Mouse (Mus musculus) ES-Bruce4 (cell line): ENCODE data around the gene Eif6. TPM values are rescaled to one million over a fixed set of nuclear protein-coding genes. Genes with fewer than 3 reads are reported as not detected.

Source experiments
- H3K27ac ChIP-seq: 2 replicates; pipeline ENCODE4 v1.5.1; 2012; ENCODE audit warnings: low read length, inconsistent platforms; ENCODE audit not compliant: insufficient read depth
- H3K27me3 ChIP-seq: 2 replicates; pipeline ENCODE4 v1.6.1; 2012; ENCODE audit warnings: mild to moderate bottlenecking, low read length, inconsistent platforms; ENCODE audit not compliant: control insufficient read depth, poor library complexity, insufficient read depth, severe bottlenecking
- H3K36me3 ChIP-seq: 2 replicates; pipeline ENCODE4 v1.6.1; 2012; ENCODE audit warnings: inconsistent platforms, mild to moderate bottlenecking, low read length, moderate library complexity; ENCODE audit not compliant: control insufficient read depth, poor library complexity, insufficient read depth, severe bottlenecking
- H3K4me1 ChIP-seq: one replicate; pipeline ENCODE4 v1.8.1; 2011; ENCODE audit warnings: low read length; ENCODE audit not compliant: control insufficient read depth, insufficient read depth
- H3K4me3 ChIP-seq: 2 replicates; pipeline ENCODE4 v1.5.1; 2011; ENCODE audit warnings: low read depth, mild to moderate bottlenecking, low read length
- H3K9ac ChIP-seq: 2 replicates; pipeline ENCODE4 v1.6.1; 2012; ENCODE audit warnings: low read depth, mild to moderate bottlenecking, inconsistent platforms; ENCODE audit not compliant: poor library complexity, severe bottlenecking
- H3K9me3 ChIP-seq: replicated peaks from 2 replicates; pipeline ENCODE4 v1.6.1; 2012; ENCODE audit warnings: mild to moderate bottlenecking, low read length, inconsistent platforms; ENCODE audit not compliant: control insufficient read depth, poor library complexity, insufficient read depth, severe bottlenecking
- CTCF ChIP-seq: IDR thresholded peaks from one replicate; pipeline ENCODE4 v1.8.1; 2011; ENCODE audit warnings: low read depth, low read length
- EP300 ChIP-seq: IDR thresholded peaks from 2 replicates; pipeline ENCODE4 v1.6.1; 2011; ENCODE audit warnings: low read depth, low read length; ENCODE audit not compliant: insufficient read depth
- POLR2A ChIP-seq: IDR thresholded peaks from one replicate; pipeline ENCODE4 v1.8.1; 2011; ENCODE audit warnings: low read length; ENCODE audit not compliant: insufficient read depth
- polyA plus RNA-seq: library from polyadenylated mRNA; stranded (reverse); fragments of >200 nt; gene quantifications from 2 replicates; pipeline ENCODE4 v1.2.4, GENCODE M21; 2011; ENCODE audit warnings: low read depth; ENCODE audit not compliant: missing spikeins, insufficient read depth, insufficient read length

Gene Eif6
- polyA plus RNA-seq, 1 experiment, result 92.4 TPM

DNA sequence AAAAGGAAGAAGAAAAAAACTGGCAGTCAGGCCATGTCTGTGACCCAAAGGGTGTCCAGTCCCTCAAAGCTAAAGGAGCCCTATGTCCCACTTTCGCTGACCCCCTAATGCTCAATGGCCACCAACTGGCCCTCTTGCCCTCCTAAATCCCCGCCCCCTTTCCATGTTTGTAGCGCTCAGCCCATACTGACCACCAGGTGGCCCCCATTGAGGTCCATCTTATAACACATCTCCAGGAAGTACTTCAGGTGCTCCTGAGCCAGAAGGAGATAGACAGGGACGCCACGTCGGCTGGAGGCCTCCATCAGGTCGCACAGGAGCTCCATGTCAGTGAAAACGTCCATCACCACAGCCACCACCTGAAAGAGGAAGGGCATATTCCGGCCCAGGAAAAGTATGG, 4.6 kb upstream of the Eif6 start:
- H3K9me3 ChIP-seq, result no peaks in the 10 kb centered on the region
- H3K36me3 ChIP-seq, result no peaks in the 10 kb centered on the region
- no peaks in the 10 kb centered on the region for H3K4me1 ChIP-seq
- no peak overlapping the region for H3K27ac ChIP-seq
- peak; percentile 28 for TF ChIP-seq CTCF
- TF ChIP-seq POLR2A, result no peak
- no peak overlapping the region for H3K4me3 ChIP-seq
- H3K9ac ChIP-seq, result no peak overlapping the region
- H3K27me3 ChIP-seq, result no peaks in the 10 kb centered on the region

DNA sequence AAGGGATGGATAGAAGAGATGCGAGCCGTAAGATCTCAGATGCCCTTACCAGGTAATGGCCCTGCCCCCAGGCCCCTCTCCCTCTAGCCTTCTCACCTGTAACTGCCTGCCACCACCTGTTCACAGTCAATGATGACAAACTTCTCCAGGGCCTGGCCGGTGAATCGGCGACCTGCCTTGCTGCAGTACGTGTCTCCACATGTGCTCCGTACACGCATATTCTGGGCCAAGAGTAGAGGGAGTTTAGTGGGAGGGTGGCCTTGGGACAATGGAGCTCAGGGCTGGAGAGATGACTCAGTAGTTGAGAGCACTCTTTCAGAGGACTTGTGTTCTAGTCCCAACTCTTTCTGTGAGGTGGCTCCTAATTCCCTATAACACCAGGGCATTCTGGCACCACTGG, 4.1 kb upstream of the Eif6 start:
- Histone ChIP-seq H3K27me3 (no peaks in the 10 kb centered on the region), H3K36me3 (no peaks in the 10 kb centered on the region), H3K27ac (no peak overlapping the region)

DNA sequence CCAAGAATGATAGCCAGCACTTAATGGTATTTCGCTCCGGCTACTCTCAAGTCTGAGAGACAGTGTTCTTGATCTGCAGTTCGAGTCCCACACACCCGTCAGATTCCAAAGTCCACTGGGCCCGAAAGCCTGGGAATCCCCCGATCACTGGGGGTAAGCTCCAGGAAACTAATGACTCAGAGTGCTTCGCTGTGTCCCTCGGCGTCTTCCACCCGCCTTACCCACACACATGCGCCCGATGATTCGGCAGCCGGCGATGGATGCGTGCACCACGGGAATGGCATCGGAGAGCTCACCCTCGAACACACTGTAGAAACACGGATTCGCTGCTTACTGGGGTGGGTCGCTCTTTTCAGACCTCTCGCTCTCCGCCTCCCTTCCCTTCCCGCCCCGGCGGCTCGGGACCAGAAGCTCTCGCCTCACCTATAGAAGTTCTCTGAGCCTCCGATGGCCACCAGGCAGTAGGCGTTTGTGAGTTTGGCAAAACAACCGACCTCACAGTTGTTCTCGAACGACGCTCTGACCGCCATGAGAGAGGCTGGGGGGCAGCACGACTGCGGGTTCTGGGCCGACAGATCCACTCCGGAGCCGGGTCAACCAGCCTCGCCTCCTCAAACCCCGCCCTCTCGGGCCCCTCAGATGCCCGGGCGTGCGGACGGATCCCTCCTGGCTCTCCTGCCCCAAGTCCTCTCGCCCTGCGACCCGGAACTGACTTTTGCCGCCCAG, 658 bp downstream of the Eif6 start:
- H3K9ac ChIP-seq, result peak overlapping the region; percentile 96
- H3K36me3 ChIP-seq, result peaks cover 20% of the 10 kb centered on the region
- peak overlapping the region; percentile 97 for H3K4me3 ChIP-seq
- H3K4me1 ChIP-seq, result no peaks in the 10 kb centered on the region
- no peaks in the 10 kb centered on the region for H3K9me3 ChIP-seq
- H3K27me3 ChIP-seq, result no peaks in the 10 kb centered on the region
- H3K27ac ChIP-seq, result peak overlapping the region; percentile 68
- no peak for TF ChIP-seq EP300
- no peak for TF ChIP-seq CTCF
- no peak for TF ChIP-seq POLR2A

More for the DNA sequence above, 4.1 kb upstream of the Eif6 start:
- Histone ChIP-seq H3K4me1 (no peaks in the 10 kb centered on the region), H3K9ac (no peak overlapping the region), H3K9me3 (no peaks in the 10 kb centered on the region), H3K4me3 (no peak overlapping the region)
- no peak for TF ChIP-seq CTCF
- no peak for TF ChIP-seq EP300
- no peak for TF ChIP-seq POLR2A

DNA sequence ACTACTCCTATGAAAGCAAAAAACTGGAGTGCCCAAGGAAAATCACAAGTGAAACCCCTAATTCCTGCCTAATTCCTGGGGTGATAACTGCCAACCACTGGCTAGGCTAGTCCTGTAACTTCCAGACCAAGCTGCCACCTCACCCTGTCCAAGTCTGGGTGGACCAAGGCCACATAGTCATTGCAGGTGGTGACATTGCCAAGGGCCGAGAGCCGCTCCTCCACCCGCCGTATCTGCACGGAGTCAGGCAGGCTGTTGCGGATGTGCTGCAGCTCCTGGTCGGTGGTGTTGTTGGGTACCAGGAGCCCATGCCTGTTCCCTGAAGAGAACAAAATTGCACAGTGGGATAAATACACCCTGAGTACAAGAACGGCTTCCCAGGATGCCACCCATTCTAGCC, 3.0 kb downstream of the Eif6 start:
- TF ChIP-seq CTCF (no peak), EP300 (no peak), POLR2A (no peak)
- Histone ChIP-seq H3K4me3 (no peak overlapping the region), H3K9me3 (no peaks in the 10 kb centered on the region), H3K9ac (no peak overlapping the region), H3K27me3 (no peaks in the 10 kb centered on the region), H3K4me1 (peaks cover 4% of the 10 kb centered on the region), H3K36me3 (peaks cover 25% of the 10 kb centered on the region), H3K27ac (no peak overlapping the region)

DNA sequence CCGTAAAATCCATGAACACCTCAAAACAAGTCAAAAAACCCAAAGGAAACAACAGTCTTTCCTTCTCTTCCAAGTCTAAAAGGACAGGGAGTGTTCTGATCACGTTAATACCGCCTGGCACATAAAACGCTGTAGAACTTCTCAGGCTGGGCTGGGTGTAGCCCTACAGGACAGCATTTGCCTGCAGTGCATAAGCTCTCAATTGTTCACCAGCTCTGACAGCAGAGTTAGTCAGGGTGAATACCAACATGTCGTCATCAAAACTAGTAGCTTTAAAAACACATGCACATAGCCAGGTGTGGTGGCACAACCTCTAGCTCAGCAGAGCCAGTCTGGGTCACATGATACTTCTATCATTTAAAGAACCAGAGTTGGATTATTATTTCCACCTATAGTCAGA, 5.9 kb downstream of the Eif6 start:
- Histone ChIP-seq H3K4me1 (peaks cover 6% of the 10 kb centered on the region), H3K36me3 (peaks cover 25% of the 10 kb centered on the region), H3K9ac (no peak overlapping the region), H3K27ac (no peak overlapping the region), H3K4me3 (no peak overlapping the region), H3K27me3 (no peaks in the 10 kb centered on the region), H3K9me3 (no peaks in the 10 kb centered on the region)
- TF ChIP-seq POLR2A, result no peak
- no peak for TF ChIP-seq EP300
- no peak for TF ChIP-seq CTCF

DNA sequence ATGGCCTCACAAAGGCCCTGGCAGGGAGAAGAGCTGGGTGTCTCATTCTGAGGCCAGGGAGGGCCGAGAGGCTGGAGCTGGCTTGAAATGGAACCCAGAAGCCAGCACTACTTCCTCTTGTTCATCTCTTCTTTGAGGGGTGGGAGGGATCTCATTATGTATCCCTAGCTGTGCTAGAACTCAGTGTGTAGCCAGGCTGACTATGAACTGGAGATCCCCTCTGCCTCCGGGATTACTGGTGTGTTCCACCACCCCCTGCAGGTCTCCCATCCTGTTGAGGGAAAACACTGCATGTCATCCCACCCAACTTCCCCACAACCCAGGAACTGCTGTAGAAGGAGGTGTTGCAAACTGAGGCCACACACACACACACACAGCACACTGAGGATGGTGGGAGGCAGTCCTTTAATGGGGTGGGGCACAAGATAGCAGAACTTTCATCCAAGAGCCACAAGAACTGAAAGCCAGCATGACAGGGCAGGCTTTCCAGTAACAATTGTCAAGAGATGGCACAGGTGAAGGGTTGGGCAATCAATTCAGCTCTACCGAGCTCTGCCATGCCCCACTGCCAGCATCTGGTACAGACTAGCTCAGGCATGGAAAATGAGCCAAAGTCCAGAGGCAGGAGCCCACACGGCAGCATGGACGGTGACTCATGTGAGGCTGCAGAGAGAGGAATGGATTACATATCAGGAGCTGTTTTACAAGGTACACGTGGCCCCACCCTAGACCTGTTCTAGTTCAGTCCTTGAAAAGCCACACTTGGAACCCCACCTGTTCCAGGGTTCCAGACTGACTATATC, 7.1 kb downstream of the Eif6 start:
- peaks cover 6% of the 10 kb centered on the region for H3K4me1 ChIP-seq
- H3K27me3 ChIP-seq, result no peaks in the 10 kb centered on the region
- TF ChIP-seq CTCF (no peak), EP300 (no peak), POLR2A (no peak)
- H3K9ac ChIP-seq, result no peak overlapping the region
- H3K27ac ChIP-seq, result peak overlapping the region; percentile 51
- no peaks in the 10 kb centered on the region for H3K9me3 ChIP-seq
- no peak overlapping the region for H3K4me3 ChIP-seq
- peaks cover 25% of the 10 kb centered on the region for H3K36me3 ChIP-seq
